Mouse (Mus musculus) heart, postnatal 0 days (tissue): Measurements from ENCODE around the gene Slc25a27.

ENCODE experiments used
- CTCF ChIP-seq: IDR thresholded peaks from 2 replicates; pipeline ENCODE4 v1.5.1; 2016; ENCODE audit warnings: antibody characterized with exemption, control low read depth, low read depth
- EP300 ChIP-seq: IDR thresholded peaks from 2 replicates; pipeline ENCODE4 v1.6.1; 2016; ENCODE audit warnings: antibody characterized with exemption, low read depth

DNA sequence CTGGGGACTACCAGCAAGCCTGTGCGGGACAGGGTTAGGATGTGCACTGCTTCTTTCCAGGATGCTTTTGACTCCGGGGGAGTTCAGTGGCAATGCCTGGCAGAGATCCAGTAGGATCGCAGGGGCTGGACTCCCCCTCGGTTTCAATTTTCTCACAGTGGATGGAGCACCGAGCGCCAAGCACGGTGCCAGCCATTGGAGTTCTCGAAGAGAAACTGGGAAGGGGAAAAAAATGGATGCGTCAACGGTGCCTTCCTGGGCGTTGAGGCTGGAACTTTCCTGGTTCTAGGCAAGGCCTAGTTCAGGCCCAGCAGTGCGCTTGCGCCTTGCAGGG lies 36.6 kb downstream of the Slc25a27 start:
- TF ChIP-seq CTCF (no peak), EP300 (no peak)
